Mouse (Mus musculus): ENCODE measurements around the gene Jdp2.

The Jdp2 gene

GRCm38 (mm10) chr12:85601531-85601930 lies 2.7 kb downstream of the Jdp2 start:
- no peak for DNase-seq (ENCODE audit: low spot score in 2 of 2)

- DNase-seq (ENCODE audit: low spot score in 2 of 2) = no peak
These were observed 3.3 kb downstream of the Jdp2 start for GRCm38 (mm10) chr12:85602153-85602552.

- DNase-seq (ENCODE audit: low spot score in 2 of 2) = no peak
These were observed 4.0 kb downstream of the Jdp2 start for GRCm38 (mm10) chr12:85602811-85603210.

GRCm38 (mm10) chr12:85603767-85604166 lies 4.9 kb downstream of the Jdp2 start:
- DNase-seq (ENCODE audit: low spot score in 2 of 2) = no peak

- DNase-seq (ENCODE audit: low spot score in 2 of 2) = no peak
These were observed 5.6 kb downstream of the Jdp2 start for GRCm38 (mm10) chr12:85604301-85604998.

- DNase-seq (ENCODE audit: low spot score in 2 of 2) = no peak
These were observed 9.0 kb downstream of the Jdp2 start for GRCm38 (mm10) chr12:85607519-85608449.

GRCm38 (mm10) chr12:85610167-85610566 lies 11.3 kb downstream of the Jdp2 start:
- no peak for DNase-seq (ENCODE audit: low spot score in 2 of 2)

- no peak for DNase-seq (ENCODE audit: low spot score in 2 of 2)
These were observed 15.3 kb downstream of the Jdp2 start for GRCm38 (mm10) chr12:85614090-85614489.

- no peak for DNase-seq (ENCODE audit: low spot score in 2 of 2)
These were observed 16.7 kb downstream of the Jdp2 start for GRCm38 (mm10) chr12:85615486-85615885.

GRCm38 (mm10) chr12:85617885-85618284 lies 19.1 kb downstream of the Jdp2 start:
- no peak for DNase-seq (ENCODE audit: low spot score in 2 of 2)

GRCm38 (mm10) chr12:85618430-85618829 lies 19.6 kb downstream of the Jdp2 start:
- no peak for DNase-seq (ENCODE audit: low spot score in 2 of 2)

- no peak for DNase-seq (ENCODE audit: low spot score in 2 of 2)
These were observed 20.6 kb downstream of the Jdp2 start for GRCm38 (mm10) chr12:85619283-85619897.

GRCm38 (mm10) chr12:85619898-85620443 lies 21.1 kb downstream of the Jdp2 start:
- no peak for DNase-seq (ENCODE audit: low spot score in 2 of 2)

GRCm38 (mm10) chr12:85621027-85621426 lies 22.2 kb downstream of the Jdp2 start:
- DNase-seq (ENCODE audit: low spot score in 2 of 2) = no peak

- DNase-seq (ENCODE audit: low spot score in 2 of 2) = no peak
These were observed 22.8 kb downstream of the Jdp2 start for GRCm38 (mm10) chr12:85621673-85622072.

GRCm38 (mm10) chr12:85623711-85624110 lies 24.9 kb downstream of the Jdp2 start:
- DNase-seq (ENCODE audit: low spot score in 2 of 2) = no peak

- no peak for DNase-seq (ENCODE audit: low spot score in 2 of 2)
These were observed 25.8 kb downstream of the Jdp2 start for GRCm38 (mm10) chr12:85624652-85625051.

- DNase-seq (ENCODE audit: low spot score in 2 of 2) = no peak
These were observed 27.0 kb downstream of the Jdp2 start for GRCm38 (mm10) chr12:85625852-85626251.

GRCm38 (mm10) chr12:85629661-85630481 lies 31.0 kb downstream of the Jdp2 start:
- DNase-seq (ENCODE audit: low spot score in 2 of 2) = no peak

- no peak for DNase-seq (ENCODE audit: low spot score in 2 of 2)
These were observed 32.4 kb downstream of the Jdp2 start for GRCm38 (mm10) chr12:85631196-85631595.

- no peak for DNase-seq (ENCODE audit: low spot score in 2 of 2)
These were observed 33.5 kb downstream of the Jdp2 start for GRCm38 (mm10) chr12:85632321-85632720.

Measured in urinary bladder, adult 18-20 months (tissue).